Mouse (Mus musculus) CH12.LX (cell line): ENCODE measurements around the gene 1700020L24Rik.

Source experiments
- CHD1 ChIP-seq: IDR thresholded peaks from 2 replicates; pipeline ENCODE4 v1.6.1; 2012; ENCODE audit warnings: low read depth, low read length, improper control_type of control experiment, inconsistent platforms
- CTCF ChIP-seq, 2 experiments: IDR thresholded peaks in 1 of 2; conservative IDR thresholded peaks in 1 of 2; 2 replicates each; pipeline ENCODE4 v1.5.1; 2011 to 2012; ENCODE audit warnings: low read depth in 2 of 2, low read length in 2 of 2, improper control_type of control experiment in 1 of 2, inconsistent platforms in 1 of 2, mild to moderate bottlenecking in 1 of 2, moderate library complexity in 1 of 2
- ELF1 ChIP-seq: IDR thresholded peaks from 2 replicates; pipeline ENCODE4 v1.6.1; 2014; ENCODE audit warnings: low read depth, mild to moderate bottlenecking, inconsistent platforms, low read length, improper control_type of control experiment
- EP300 ChIP-seq: IDR thresholded peaks from 2 replicates; pipeline ENCODE4 v1.6.1; 2011; ENCODE audit warnings: low read length, improper control_type of control experiment
- MEF2A ChIP-seq: IDR thresholded peaks from 2 replicates; pipeline ENCODE4 v1.6.1; 2014; ENCODE audit warnings: low read depth, mild to moderate bottlenecking, inconsistent platforms, low read length, improper control_type of control experiment, borderline replicate concordance
- MYC ChIP-seq: IDR thresholded peaks from 2 replicates; pipeline ENCODE4 v1.6.1; 2011; ENCODE audit warnings: low read depth, mild to moderate bottlenecking, improper control_type of control experiment, low read length
- NRF1 ChIP-seq: IDR thresholded peaks from 2 replicates; pipeline ENCODE4 v1.6.1; 2014; ENCODE audit warnings: low read depth, mild to moderate bottlenecking, inconsistent platforms, low read length, improper control_type of control experiment, moderate library complexity
- POLR2A ChIP-seq: IDR thresholded peaks from 2 replicates; pipeline ENCODE4 v1.6.1; 2011; ENCODE audit warnings: low read depth, mild to moderate bottlenecking, improper control_type of control experiment, low read length
- POLR2AphosphoS2 ChIP-seq: IDR thresholded peaks from 2 replicates; pipeline ENCODE4 v1.6.1; 2011; ENCODE audit warnings: low read depth, low read length, improper control_type of control experiment
- RAD21 ChIP-seq: IDR thresholded peaks from 2 replicates; pipeline ENCODE4 v1.6.1; 2011; ENCODE audit warnings: low read depth, mild to moderate bottlenecking, low read length, improper control_type of control experiment, moderate library complexity
- RCOR1 ChIP-seq: conservative IDR thresholded peaks from 2 replicates; pipeline ENCODE4 v1.6.1; 2012; ENCODE audit warnings: low read depth, mild to moderate bottlenecking, inconsistent platforms, low read length, improper control_type of control experiment

- TF ChIP-seq MEF2A (no peak), POLR2A (no peak), CTCF (conservative IDR thresholded peaks at IDR 0.05 in 1 of 2, IDR thresholded peaks at IDR 0.05 in 1 of 2; ENCODE audit: low read depth in 2 of 2, low read length in 2 of 2) (no peak), MYC (no peak), CHD1 (no peak), ELF1 (no peak), EP300 (no peak), NRF1 (no peak), POLR2AphosphoS2 (no peak), RAD21 (no peak), RCOR1 (no peak)
These were observed 10.8 kb downstream of the 1700020L24Rik start for GRCm38 (mm10) chr11:83448021-83448926.
